Mouse (Mus musculus): ENCODE data around the gene Tmprss11f. TPM values are rescaled to one million over a fixed set of nuclear protein-coding genes. Genes with fewer than 3 reads are reported as not detected.

Gene Tmprss11f
- polyA plus RNA-seq, 1 experiment from 2014 or later, result not detected

DNA sequence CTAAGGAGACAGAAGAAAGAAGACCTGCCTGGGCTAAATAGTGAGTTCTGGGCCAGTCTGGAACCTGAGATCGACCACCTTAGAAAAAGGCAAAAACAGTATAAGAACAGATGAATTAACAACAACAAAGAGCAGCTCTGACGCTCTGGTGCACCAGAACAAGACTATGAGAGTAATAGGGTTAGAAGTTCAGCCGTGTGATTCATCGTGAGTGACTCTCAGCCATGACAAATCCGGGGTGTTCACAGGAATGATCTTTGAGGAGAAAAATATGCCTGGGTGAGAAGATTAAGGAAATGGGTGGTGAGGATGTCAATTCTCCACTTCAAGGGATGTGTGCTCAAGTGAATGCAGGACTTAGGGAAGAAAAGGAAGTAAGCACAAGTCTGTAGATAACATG, 120.7 kb downstream of the Tmprss11f start:
- DNase-seq, result no peak
- Histone ChIP-seq H3K36me3 (replicated peaks; ENCODE audit: insufficient read depth, low read length) (no peaks in the 10 kb centered on the region), H3K4me1 (ENCODE audit: insufficient read depth) (no peaks in the 10 kb centered on the region), H3K4me3 (ENCODE audit: low read depth, low read length) (no peak overlapping the region), H3K9ac (replicated peaks) (no peak overlapping the region), H3K27ac (ENCODE audit: low read depth) (no peak overlapping the region), H3K4me2 (ENCODE audit: low read depth, low read length) (no peak overlapping the region), H3K27me3 (ENCODE audit: insufficient read depth, low read length) (no peaks in the 10 kb centered on the region), H3K9me3 (ENCODE audit: low read length) (no peaks in the 10 kb centered on the region)
- no peak for ATAC-seq
- 66% methylated on average over 5 of the region's 5 CpGs for WGBS (ENCODE audit: insufficient replicate concordance)
- TF ChIP-seq CTCF (IDR thresholded peaks at IDR 0.05; ENCODE audit: low read depth) (no peak), EP300 (IDR thresholded peaks at IDR 0.05; ENCODE audit: low read depth) (no peak)

DNA sequence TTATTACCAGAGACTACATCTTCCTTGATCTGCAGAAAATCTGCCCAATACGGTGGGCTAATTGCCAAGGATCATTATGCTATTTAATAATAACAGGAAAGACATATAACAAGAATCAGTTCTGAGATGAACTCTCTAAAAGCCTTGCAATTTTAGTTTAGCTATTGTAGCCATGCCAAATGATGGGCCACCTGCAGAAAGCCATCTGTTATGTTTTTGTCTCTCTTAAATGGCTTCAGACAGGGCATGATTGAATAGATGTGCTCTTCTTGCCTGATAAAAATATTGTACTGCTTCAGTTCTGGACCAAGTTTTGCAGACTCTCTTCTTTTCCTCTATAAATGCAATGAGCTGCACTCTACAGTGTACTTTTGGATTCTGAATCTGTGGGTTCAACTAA, 138.8 kb downstream of the Tmprss11f start:
- no peak overlapping the region for H3K27ac ChIP-seq (ENCODE audit: low read depth)
- ATAC-seq (no peak), DNase-seq (no peak)
- no peak overlapping the region for H3K4me3 ChIP-seq (ENCODE audit: low read depth, low read length)
- no peaks in the 10 kb centered on the region for H3K9me3 ChIP-seq (ENCODE audit: low read length)
- H3K4me1 ChIP-seq (ENCODE audit: insufficient read depth), result no peaks in the 10 kb centered on the region
- H3K9ac ChIP-seq (replicated peaks), result no peak overlapping the region
- no peak for TF ChIP-seq EP300 (IDR thresholded peaks at IDR 0.05; ENCODE audit: low read depth)
- TF ChIP-seq CTCF (IDR thresholded peaks at IDR 0.05; ENCODE audit: low read depth), result no peak
- H3K36me3 ChIP-seq (replicated peaks; ENCODE audit: insufficient read depth, low read length), result no peaks in the 10 kb centered on the region
- WGBS (ENCODE audit: insufficient replicate concordance), result 55% methylated on average over 1 of the region's 1 CpGs
- H3K27me3 ChIP-seq (ENCODE audit: insufficient read depth, low read length), result no peaks in the 10 kb centered on the region
- no peak overlapping the region for H3K4me2 ChIP-seq (ENCODE audit: low read depth, low read length)

GRCm38 (mm10) chr5:86482562-86482961, 149.7 kb downstream of the Tmprss11f start:
- H3K27ac ChIP-seq (ENCODE audit: low read depth), result no peak overlapping the region
- no peaks in the 10 kb centered on the region for H3K9me3 ChIP-seq (ENCODE audit: low read length)
- no peak overlapping the region for H3K9ac ChIP-seq (replicated peaks)
- no peaks in the 10 kb centered on the region for H3K36me3 ChIP-seq (replicated peaks; ENCODE audit: insufficient read depth, low read length)
- no peak overlapping the region for H3K4me3 ChIP-seq (ENCODE audit: low read depth, low read length)
- H3K27me3 ChIP-seq (ENCODE audit: insufficient read depth, low read length), result no peaks in the 10 kb centered on the region
- no peaks in the 10 kb centered on the region for H3K4me1 ChIP-seq (ENCODE audit: insufficient read depth)
- no peak overlapping the region for H3K4me2 ChIP-seq (ENCODE audit: low read depth, low read length)
- no peak for ATAC-seq
- 60% methylated on average over 2 of the region's 2 CpGs for WGBS (ENCODE audit: insufficient replicate concordance)
- DNase-seq, result no peak
- TF ChIP-seq CTCF (IDR thresholded peaks at IDR 0.05; ENCODE audit: low read depth), result peak; percentile 28; the same call in 1 of the 2 replicates
- TF ChIP-seq EP300 (IDR thresholded peaks at IDR 0.05; ENCODE audit: low read depth), result no peak

DNA sequence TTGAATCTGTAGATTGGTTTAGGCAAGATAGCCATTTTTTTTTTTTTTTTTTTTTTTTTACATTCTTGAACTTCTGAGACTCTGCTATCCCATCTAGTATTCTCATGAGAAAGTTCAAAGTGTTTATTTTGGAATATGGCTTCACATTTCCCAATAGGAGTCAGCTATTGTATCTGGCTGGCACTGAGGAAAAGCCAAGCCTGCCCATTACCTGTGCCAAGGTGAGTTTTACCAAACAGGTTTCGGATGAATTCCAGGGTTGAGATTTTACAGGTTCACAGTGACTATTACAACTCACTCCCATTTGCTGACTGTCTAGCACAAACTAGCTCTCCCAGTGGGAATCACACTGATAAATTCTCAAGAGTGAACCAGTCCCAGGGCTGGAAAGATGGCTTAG, 150.2 kb downstream of the Tmprss11f start:
- 69% methylated on average over 1 of the region's 1 CpGs for WGBS (ENCODE audit: insufficient replicate concordance)
- Histone ChIP-seq H3K9me3 (ENCODE audit: low read length) (no peaks in the 10 kb centered on the region), H3K27ac (ENCODE audit: low read depth) (no peak overlapping the region), H3K4me3 (ENCODE audit: low read depth, low read length) (no peak overlapping the region), H3K9ac (replicated peaks) (no peak overlapping the region), H3K4me1 (ENCODE audit: insufficient read depth) (no peaks in the 10 kb centered on the region), H3K27me3 (ENCODE audit: insufficient read depth, low read length) (no peaks in the 10 kb centered on the region), H3K36me3 (replicated peaks; ENCODE audit: insufficient read depth, low read length) (no peaks in the 10 kb centered on the region), H3K4me2 (ENCODE audit: low read depth, low read length) (no peak overlapping the region)
- no peak for TF ChIP-seq CTCF (IDR thresholded peaks at IDR 0.05; ENCODE audit: low read depth)
- TF ChIP-seq EP300 (IDR thresholded peaks at IDR 0.05; ENCODE audit: low read depth), result no peak
- DNase-seq (no peak), ATAC-seq (no peak)

DNA sequence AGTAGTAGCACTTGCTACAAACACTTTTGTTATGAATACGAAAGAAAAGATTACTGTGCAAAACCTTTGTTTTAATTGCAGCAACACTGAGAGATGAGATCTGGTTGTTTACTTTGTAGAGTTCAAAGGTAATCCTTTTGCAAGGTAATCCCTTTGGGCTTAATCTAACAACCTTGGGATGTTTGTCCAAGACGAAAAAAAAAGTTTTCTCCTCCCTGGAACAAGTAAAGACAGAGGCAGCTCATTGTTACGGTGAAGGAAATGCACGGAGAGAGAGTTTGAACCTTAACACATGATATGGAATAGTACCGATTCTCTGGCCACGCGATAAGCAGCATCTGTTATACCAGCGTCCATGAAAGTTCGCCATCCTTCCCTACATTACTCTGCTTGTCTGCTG, 158.4 kb downstream of the Tmprss11f start:
- H3K9me3 ChIP-seq (ENCODE audit: low read length), result no peaks in the 10 kb centered on the region
- ATAC-seq (no peak), DNase-seq (no peak)
- no peak for TF ChIP-seq CTCF (IDR thresholded peaks at IDR 0.05; ENCODE audit: low read depth)
- TF ChIP-seq EP300 (IDR thresholded peaks at IDR 0.05; ENCODE audit: low read depth), result no peak
- no peak overlapping the region for H3K9ac ChIP-seq (replicated peaks)
- H3K4me2 ChIP-seq (ENCODE audit: low read depth, low read length), result no peak overlapping the region
- H3K27ac ChIP-seq (ENCODE audit: low read depth), result no peak overlapping the region
- no peak overlapping the region for H3K4me3 ChIP-seq (ENCODE audit: low read depth, low read length)
- H3K36me3 ChIP-seq (replicated peaks; ENCODE audit: insufficient read depth, low read length), result no peaks in the 10 kb centered on the region
- H3K4me1 ChIP-seq (ENCODE audit: insufficient read depth), result no peaks in the 10 kb centered on the region
- no peaks in the 10 kb centered on the region for H3K27me3 ChIP-seq (ENCODE audit: insufficient read depth, low read length)
- 70% methylated on average over 9 of the region's 9 CpGs for WGBS (ENCODE audit: insufficient replicate concordance)

Other genes starting within 250 kb of the Tmprss11f start
- not detected in 2 replicates for gene Tmprss11a, start 163.4 kb downstream of the Tmprss11f start, polyA plus RNA-seq (2015; fragmentation: Nextera tagmentation; extraction: Ambion mirVana)
- gene Tmprss11g, start 113.8 kb downstream of the Tmprss11f start, polyA plus RNA-seq (2015; fragmentation: Nextera tagmentation; extraction: Ambion mirVana), result not detected in 2 replicates
- gene Tmprss11b, start 43.9 kb upstream of the Tmprss11f start, polyA plus RNA-seq (2015; fragmentation: Nextera tagmentation; extraction: Ambion mirVana), result not detected in 2 replicates
- not detected in 2 replicates for gene Tmprss11e, start 113.4 kb upstream of the Tmprss11f start, polyA plus RNA-seq (2015; fragmentation: Nextera tagmentation; extraction: Ambion mirVana)
- gene Ythdc1, start 171.8 kb upstream of the Tmprss11f start, polyA plus RNA-seq (2015; fragmentation: Nextera tagmentation; extraction: Ambion mirVana), result 12.5 and 13.0 TPM in 2 replicates